Mouse (Mus musculus) lung, postnatal 0 days (tissue): Measurements from ENCODE around the gene Dscam. TPM values are rescaled to one million over a fixed set of nuclear protein-coding genes. Genes with fewer than 3 reads are reported as not detected.

ENCODE experiments used
- ATAC-seq: fragments of 200-750 bp; cut with Nextera tagmentation; 2 replicates; pipeline ENCODE4 v1.8.0; 2017; ENCODE audit warnings: moderate library complexity
- DNase-seq: peaks from one replicate; pipeline ENCODE4 v3.0.0-alpha.2; 2016; ENCODE audit warnings: low spot score
- H3K27ac ChIP-seq: fragments of 300-500 bp; sonication (generic); 2 replicates; pipeline ENCODE4 v1.5.1; 2014; ENCODE audit warnings: antibody characterized with exemption, mild to moderate bottlenecking, low read length, mixed read lengths
- H3K27me3 ChIP-seq: fragments of 300-500 bp; sonication (generic); replicated peaks from 2 replicates; pipeline ENCODE4 v1.6.1; 2014; ENCODE audit warnings: low read length, mixed read lengths; ENCODE audit not compliant: insufficient read depth
- H3K36me3 ChIP-seq: fragments of 300-500 bp; sonication (generic); 2 replicates; pipeline ENCODE4 v1.6.1; 2014; ENCODE audit warnings: low read length, mixed read lengths; ENCODE audit not compliant: insufficient read depth
- H3K4me1 ChIP-seq: fragments of 300-500 bp; sonication (generic); 2 replicates; pipeline ENCODE4 v1.6.1; 2014; ENCODE audit warnings: antibody characterized with exemption, low read depth, low read length, mixed read lengths; ENCODE audit not compliant: insufficient read depth
- H3K4me2 ChIP-seq: fragments of 300-500 bp; sonication (generic); replicated peaks from 2 replicates; pipeline ENCODE4 v1.6.1; 2014; ENCODE audit warnings: low read depth, mild to moderate bottlenecking, low read length, moderate library complexity, mixed read lengths
- H3K4me3 ChIP-seq: fragments of 300-500 bp; sonication (generic); 2 replicates; pipeline ENCODE4 v1.5.1; 2014; ENCODE audit warnings: low read depth, low read length
- H3K9ac ChIP-seq: fragments of 300-500 bp; sonication (generic); replicated peaks from 2 replicates; pipeline ENCODE4 v1.6.1; 2014; ENCODE audit warnings: low read depth, mild to moderate bottlenecking
- H3K9me3 ChIP-seq: fragments of 300-500 bp; sonication (generic); 2 replicates; pipeline ENCODE4 v1.6.1; 2016; ENCODE audit warnings: low read length, mixed read lengths
- CTCF ChIP-seq: IDR thresholded peaks from 2 replicates; pipeline ENCODE4 v1.5.1; 2016; ENCODE audit warnings: antibody characterized with exemption, mild to moderate bottlenecking
- EP300 ChIP-seq: IDR thresholded peaks from 2 replicates; pipeline ENCODE4 v1.6.1; 2016; ENCODE audit warnings: antibody characterized with exemption, mild to moderate bottlenecking, control low read depth
- WGBS: fragments of 180-500 bp; shearing (Covaris S2); extraction: QIAGEN DNeasy Blood & Tissue Kit; methylation state at CpG from one replicate; pipeline ENCODE4 v1.1.7; 2014; 5-methylcytosine and 5-hydroxymethylcytosine counted together
- polyA plus RNA-seq: library from polyadenylated mRNA; unstranded; fragments of >200 nt; fragmentation: Nextera tagmentation; extraction: Ambion mirVana; gene quantifications from 2 replicates; pipeline ENCODE4 v1.2.1, GENCODE M21; 2015

The Dscam gene
- polyA plus RNA-seq, 1 experiment from 2014 or later: not detected

- ATAC-seq: no peak
- no peak overlapping the region for H3K9ac ChIP-seq
- TF ChIP-seq CTCF (no peak), EP300 (no peak)
- no peaks in the 10 kb centered on the region for H3K36me3 ChIP-seq
- H3K4me3 ChIP-seq: no peak overlapping the region
- DNase-seq: no peak
- no peak overlapping the region for H3K4me2 ChIP-seq
- no peaks in the 10 kb centered on the region for H3K27me3 ChIP-seq
- no peaks in the 10 kb centered on the region for H3K9me3 ChIP-seq
- H3K4me1 ChIP-seq: no peaks in the 10 kb centered on the region
- H3K27ac ChIP-seq: no peak overlapping the region
Measured at GRCm38 (mm10) chr16:96927408-96927807, 243.1 kb downstream of the Dscam start.

DNA sequence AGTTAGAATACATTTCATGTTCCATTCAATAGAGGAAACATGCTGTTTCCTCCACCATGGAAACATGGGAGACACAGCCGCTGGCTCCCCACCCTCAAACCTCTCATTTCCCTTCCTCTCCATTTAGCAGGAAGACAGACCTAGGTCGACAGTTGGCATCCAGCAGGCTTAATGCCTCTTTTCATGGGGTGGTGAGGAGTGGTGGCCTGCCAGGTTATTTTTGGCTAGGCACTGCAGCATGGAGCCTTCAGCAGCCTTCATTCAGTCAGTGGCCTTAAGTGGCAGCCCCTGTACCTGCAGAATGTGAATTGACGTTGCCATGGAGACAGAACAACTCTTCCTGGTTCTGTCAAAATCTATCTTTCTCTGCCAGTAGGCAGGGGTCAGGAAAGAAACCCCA lies 243.6 kb downstream of the Dscam start:
- Histone ChIP-seq H3K27ac (no peak overlapping the region), H3K27me3 (no peaks in the 10 kb centered on the region), H3K36me3 (no peaks in the 10 kb centered on the region), H3K9ac (no peak overlapping the region), H3K4me1 (no peaks in the 10 kb centered on the region), H3K4me3 (no peak overlapping the region), H3K9me3 (no peaks in the 10 kb centered on the region), H3K4me2 (no peak overlapping the region)
- WGBS: 48% methylated on average over 3 of the region's 3 CpGs
- TF ChIP-seq EP300 (no peak), CTCF (no peak)
- ATAC-seq: no peak
- no peak for DNase-seq

GRCm38 (mm10) chr16:96923941-96924340 lies 246.6 kb downstream of the Dscam start:
- Histone ChIP-seq H3K27ac (no peak overlapping the region), H3K4me1 (no peaks in the 10 kb centered on the region), H3K4me3 (no peak overlapping the region), H3K9ac (no peak overlapping the region), H3K9me3 (no peaks in the 10 kb centered on the region), H3K36me3 (no peaks in the 10 kb centered on the region), H3K27me3 (no peaks in the 10 kb centered on the region), H3K4me2 (no peak overlapping the region)
- 88% methylated on average over 4 of the region's 4 CpGs for WGBS
- no peak for TF ChIP-seq CTCF
- no peak for TF ChIP-seq EP300
- DNase-seq: no peak
- no peak for ATAC-seq

- H3K9me3 ChIP-seq: no peaks in the 10 kb centered on the region
- H3K4me2 ChIP-seq: no peak overlapping the region
- H3K27ac ChIP-seq: no peak overlapping the region
- no peaks in the 10 kb centered on the region for H3K4me1 ChIP-seq
- H3K4me3 ChIP-seq: no peak overlapping the region
- no peak for ATAC-seq
- TF ChIP-seq EP300 (no peak), CTCF (no peak)
- 87% methylated on average over 3 of the region's 3 CpGs for WGBS
- no peak overlapping the region for H3K9ac ChIP-seq
- no peak for DNase-seq
- no peaks in the 10 kb centered on the region for H3K36me3 ChIP-seq
- no peaks in the 10 kb centered on the region for H3K27me3 ChIP-seq
Measured at GRCm38 (mm10) chr16:96914495-96914894, 256.1 kb downstream of the Dscam start.

DNA sequence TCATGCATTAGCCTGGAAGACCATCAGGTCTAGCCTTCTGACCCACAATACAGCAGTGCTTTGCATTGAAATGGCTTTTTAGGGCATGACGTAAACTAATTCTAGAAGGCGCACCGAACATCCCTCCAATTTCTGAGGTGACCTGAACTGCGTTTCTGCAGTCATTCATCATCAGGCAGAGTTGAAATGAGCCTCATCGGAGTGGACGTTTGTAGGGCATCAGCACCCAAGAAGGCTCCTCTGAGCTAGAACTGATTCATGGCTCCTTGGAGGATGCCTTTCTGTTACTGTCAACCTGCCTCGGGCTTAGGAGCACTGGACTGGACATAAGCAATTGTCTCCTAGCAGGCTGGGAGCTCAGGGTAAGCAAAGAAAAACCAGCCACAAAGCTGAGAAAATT lies 257.7 kb downstream of the Dscam start:
- no peaks in the 10 kb centered on the region for H3K27me3 ChIP-seq
- no peaks in the 10 kb centered on the region for H3K9me3 ChIP-seq
- no peak overlapping the region for H3K9ac ChIP-seq
- no peaks in the 10 kb centered on the region for H3K36me3 ChIP-seq
- no peak for TF ChIP-seq EP300
- H3K4me1 ChIP-seq: no peaks in the 10 kb centered on the region
- no peak overlapping the region for H3K27ac ChIP-seq
- H3K4me3 ChIP-seq: no peak overlapping the region
- WGBS: 65% methylated on average over 7 of the region's 7 CpGs
- H3K4me2 ChIP-seq: no peak overlapping the region
- DNase-seq (no peak), ATAC-seq (no peak)

GRCm38 (mm10) chr16:96912103-96912502 lies 258.4 kb downstream of the Dscam start:
- WGBS: 81% methylated on average over 2 of the region's 2 CpGs

More at GRCm38 (mm10) chr16:96912103-96912502, 258.4 kb downstream of the Dscam start:
- H3K36me3 ChIP-seq: no peaks in the 10 kb centered on the region
- no peaks in the 10 kb centered on the region for H3K4me1 ChIP-seq
- TF ChIP-seq CTCF: no peak
- TF ChIP-seq EP300: no peak
- H3K4me3 ChIP-seq: no peak overlapping the region
- no peak overlapping the region for H3K9ac ChIP-seq
- no peak overlapping the region for H3K27ac ChIP-seq
- H3K9me3 ChIP-seq: no peaks in the 10 kb centered on the region
- DNase-seq: no peak
- H3K27me3 ChIP-seq: no peaks in the 10 kb centered on the region
- H3K4me2 ChIP-seq: no peak overlapping the region
- ATAC-seq: no peak
